Mouse (Mus musculus) urinary bladder, adult 18-20 months (tissue): ENCODE data around the gene Ascl5.

ENCODE experiments used
- DNase-seq, 2 experiments: peaks; one replicate each; pipeline ENCODE4 v3.0.0; 2022; ENCODE audit warnings: low spot score in 2 of 2, mixed read lengths in 2 of 2

The Ascl5 gene

DNA sequence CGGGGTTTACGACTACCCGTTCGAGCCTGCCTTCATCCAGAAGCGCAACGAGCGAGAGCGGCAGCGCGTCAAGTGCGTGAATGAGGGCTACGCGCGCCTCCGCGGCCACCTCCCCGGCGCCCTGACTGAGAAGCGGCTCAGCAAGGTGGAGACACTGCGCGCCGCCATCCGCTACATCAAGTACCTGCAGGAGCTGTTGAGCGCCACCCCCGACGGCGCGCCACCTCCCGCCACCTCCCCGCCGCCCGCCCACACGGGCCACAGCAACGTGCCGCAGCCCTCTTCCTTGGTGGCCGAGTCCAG is 360 bp downstream of the Ascl5 start:
- DNase-seq, result peak in 1 of 2 experiments; percentile 30

DNA sequence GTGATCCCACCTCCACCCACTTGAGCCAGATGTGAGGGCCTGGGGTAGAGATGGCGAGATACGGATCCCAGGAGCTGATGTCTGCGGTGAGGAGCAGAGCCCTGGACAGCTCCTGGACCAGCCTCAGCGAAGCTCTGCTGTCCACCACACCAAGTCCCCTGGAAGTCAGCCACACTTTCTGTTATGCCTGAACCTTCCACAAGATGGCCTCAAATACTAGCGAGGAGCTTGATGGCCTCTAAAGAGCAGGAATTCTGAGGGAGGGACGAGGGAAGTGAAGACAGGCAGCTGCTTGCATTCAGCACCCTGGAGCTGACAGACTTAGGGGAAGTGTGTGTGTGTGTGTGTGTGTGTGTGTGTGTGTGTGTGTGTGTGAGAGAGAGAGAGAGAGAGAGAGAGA is 861 bp downstream of the Ascl5 start:
- peak; percentile 27 to 52 for DNase-seq

DNA sequence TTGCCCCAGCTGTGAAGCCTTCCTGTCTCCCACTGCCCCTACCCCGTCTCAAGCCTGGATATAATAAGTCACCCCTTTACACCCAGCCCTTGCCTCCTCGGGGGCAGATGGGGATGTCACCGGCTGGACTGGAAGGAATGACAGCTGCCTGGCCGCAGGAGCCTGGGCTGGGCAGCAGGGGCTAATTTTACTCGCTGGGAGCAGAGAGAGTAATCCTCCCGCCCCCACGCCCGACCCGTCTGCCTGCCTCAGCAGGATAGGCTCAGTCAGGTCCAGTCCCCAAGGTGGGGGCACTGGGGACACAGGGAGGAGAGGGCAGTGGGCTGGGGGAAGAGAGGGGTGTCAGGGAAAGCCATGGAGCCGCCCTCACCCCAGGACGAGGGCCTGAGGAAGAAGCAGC is 1.9 kb downstream of the Ascl5 start, which contains the start of gene Cacna1s:
Gene Cacna1s, plus strand, starts transcription at position 204 of the 400 bp plus-strand sequence.
- no peak for DNase-seq

DNA sequence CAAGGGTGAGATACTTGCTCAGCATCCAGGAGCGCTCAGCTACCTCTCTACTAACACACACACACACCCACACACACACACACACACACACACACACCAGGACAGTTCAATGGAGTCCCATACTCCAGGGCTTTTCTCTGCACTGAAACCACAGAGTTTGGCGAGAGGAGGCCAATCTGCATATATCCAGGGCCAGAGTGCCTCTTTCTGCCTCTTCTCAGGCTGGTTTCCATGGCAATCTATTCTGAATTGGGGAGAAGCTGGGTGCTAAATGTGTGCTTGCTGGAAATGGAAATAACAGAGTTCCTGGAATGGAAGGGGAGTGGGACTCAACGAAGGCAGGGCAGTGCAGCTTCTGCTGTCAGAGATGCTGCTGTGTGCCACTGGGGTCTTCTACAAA is 5.2 kb downstream of the Ascl5 start:
- no peak for DNase-seq

DNA sequence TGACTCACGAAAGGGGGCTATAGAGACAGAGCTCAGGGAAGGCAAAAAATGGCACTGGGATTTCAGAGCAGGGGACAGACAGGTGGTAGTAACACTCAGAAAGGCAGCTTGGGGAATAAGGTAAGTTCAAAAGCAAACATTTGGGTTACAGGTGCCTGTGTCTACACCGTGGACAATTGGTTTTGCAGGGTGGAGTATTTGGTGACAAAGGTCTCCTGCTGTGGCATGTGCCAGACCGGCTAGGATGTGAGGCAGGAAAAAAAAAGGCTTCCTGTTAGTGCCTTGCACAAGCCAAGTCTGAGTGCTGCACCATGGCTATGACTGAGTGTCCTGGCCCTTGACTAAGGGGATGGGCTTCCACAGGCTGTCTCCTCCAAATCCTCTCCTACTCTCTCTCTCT is 8.0 kb downstream of the Ascl5 start:
- no peak for DNase-seq

DNA sequence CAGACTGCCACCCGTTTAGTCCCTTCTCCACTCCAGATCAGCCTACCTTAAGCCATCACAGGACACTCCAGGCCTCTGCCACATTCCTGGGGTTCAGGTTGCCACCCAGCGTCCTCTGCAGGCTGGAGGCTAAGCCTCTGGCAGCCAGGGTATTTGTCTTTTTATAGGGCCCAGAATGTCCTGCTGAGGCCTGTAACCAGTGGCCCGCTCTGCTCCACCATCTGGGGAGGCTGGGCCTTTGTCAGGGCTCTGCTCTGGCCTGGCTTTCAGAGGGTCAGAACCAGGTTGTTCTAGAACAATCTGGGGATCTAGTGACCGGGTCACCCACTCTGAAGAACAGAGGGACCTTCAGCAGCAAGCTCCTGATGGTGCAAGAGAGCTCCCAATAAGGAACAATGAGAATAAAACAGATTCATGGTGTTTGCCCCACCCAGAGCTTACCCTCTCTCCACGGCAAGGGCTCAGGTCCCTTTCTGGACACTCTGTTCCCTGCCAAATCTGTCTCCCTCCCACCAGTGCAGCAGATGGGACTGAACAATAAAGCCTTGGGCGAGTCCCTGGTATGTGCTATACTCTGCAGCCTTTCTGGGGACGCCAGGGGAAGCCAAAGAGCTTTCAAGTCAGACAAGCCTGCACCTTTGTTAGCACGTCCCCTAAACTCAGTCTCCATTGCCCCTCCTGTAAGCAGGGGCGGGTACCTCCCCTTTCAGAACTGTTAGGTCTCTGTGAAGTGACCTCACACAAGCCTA is 10.6 kb downstream of the Ascl5 start:
- peak in 1 of 2 experiments; percentile 44 for DNase-seq

DNA sequence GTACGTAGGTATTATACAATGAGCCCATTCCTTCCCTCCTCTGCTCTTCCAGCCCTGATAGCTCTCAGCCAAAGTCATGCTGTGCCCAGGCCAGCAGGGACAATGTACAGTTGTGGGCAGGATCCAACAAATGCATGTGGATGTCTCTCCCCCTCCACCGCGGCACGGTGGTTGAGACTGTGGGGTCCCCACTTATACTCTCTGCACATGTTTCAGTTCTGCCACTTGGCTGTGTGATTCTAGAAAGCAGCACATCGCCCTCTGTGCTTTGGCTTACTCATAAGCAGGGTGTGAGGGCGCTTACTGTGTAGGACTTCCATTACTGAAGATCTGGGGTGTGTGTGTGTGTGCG is 11.2 kb downstream of the Ascl5 start:
- no peak for DNase-seq

DNA sequence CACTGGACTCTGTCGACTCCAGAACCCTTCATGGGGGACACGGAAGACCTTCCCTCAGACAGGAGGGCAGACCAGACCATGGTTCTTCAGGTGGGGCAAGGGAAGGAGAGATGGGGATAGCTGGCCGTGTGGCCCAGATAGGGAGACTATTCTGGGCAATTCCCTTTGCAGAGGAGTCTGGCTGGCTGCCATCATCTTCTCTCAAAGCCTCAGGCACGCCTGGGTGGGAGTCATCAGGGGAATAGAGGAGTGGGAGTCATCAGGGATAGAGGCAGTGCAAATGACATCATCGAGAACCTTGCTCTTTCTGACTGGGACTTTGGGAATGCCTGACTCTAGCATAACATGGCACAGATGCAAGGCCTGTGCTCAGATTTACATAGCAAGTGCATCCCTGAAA is 13.4 kb downstream of the Ascl5 start:
- DNase-seq, result no peak

DNA sequence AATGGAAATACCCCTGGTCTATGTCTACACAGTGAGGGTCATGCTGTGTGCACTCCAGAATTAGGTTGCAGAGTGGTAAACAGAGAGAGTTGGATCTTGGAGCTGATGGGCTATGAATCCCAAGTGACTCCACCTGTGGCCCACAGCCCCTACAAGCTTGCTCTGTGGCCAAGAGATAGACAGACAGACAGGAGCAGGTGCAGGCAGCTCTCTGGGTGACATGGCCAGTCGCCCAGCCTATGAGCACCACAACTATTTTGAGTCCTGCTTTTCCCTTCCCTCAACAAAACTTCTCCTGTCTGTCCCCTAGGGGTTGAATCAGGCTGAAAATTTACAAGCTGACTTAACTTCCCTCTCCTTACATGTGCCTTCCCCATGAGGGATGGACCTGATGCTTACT is 16.0 kb downstream of the Ascl5 start:
- no peak for DNase-seq

DNA sequence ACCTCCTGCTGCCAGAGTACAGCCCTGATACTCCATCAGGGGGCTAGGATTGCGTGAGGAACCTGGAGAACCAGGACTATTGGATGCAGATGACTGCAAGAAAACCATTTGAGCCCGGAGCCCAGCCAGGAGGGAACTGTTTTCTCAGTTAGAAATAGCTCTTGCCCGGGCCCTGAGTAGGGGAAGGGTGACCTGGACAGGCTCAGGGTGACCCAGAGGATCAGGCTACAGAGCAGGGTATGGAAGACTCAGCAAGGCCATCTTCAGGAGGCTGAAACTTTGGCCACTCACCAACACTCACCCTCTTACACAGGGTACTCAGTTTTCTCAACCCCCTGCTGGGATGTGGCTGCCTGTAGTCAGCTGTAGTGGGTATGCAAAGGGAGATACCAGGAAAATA is 17.0 kb downstream of the Ascl5 start:
- no peak for DNase-seq

DNA sequence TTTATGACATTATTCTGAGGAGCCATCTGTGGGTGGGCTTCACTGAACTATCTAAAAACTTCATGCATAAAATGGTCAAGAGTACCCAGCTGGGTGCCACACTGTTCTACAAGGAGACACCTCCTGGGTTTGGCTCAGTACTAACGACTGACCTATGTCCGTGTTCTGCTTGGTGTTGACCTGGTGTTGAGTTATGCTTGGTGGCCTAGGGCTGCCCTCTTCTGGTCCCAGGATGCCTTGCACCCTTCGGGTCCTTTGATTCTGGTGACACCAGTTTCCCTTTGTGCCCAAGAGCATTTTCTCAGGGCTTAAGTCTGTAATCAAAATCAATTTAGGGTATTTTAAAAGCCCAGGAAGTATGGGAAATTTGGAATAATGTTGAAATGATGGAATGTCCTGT is 25.5 kb downstream of the Ascl5 start:
- peak; percentile 11 to 35 for DNase-seq

DNA sequence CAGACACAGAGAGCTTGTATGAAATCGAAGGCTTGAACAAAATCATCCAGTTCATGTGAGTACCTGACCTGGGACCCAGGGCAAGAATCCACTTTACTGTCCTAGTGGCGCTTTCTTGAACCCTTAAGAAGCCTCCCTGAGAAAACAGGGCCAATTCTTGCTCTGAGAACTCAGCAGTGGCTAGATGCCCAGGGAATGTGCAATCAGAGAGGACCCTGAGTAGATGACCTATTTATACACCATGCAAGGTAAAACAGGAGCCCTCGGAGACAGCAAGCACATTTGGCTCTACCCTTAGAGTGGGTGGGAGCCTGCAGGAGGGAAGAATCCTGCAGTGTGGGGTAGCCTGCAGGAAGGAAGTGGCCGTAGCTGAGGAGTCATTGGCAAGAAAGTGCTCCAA is 27.1 kb downstream of the Ascl5 start:
- DNase-seq, result no peak

DNA sequence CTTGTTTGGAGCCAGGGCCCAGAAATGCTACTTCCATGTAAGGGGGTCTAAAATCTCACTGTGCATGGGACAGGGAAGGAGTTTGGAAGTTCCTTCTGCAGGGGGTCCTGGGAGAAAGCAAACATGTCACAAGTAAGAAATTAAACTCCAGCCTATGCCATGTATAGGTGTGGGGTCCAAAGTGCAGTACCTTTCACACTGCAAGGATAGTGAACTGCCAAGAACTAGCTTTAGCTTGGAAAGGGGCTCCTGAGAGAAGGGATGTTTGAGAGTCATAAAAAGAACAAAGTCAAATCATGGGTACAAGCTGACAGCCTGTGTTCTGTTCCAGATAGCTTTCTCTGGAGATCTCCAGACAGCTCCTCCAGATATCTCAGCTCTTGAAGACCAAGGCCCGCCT is 30.6 kb downstream of the Ascl5 start:
- DNase-seq, result no peak

DNA sequence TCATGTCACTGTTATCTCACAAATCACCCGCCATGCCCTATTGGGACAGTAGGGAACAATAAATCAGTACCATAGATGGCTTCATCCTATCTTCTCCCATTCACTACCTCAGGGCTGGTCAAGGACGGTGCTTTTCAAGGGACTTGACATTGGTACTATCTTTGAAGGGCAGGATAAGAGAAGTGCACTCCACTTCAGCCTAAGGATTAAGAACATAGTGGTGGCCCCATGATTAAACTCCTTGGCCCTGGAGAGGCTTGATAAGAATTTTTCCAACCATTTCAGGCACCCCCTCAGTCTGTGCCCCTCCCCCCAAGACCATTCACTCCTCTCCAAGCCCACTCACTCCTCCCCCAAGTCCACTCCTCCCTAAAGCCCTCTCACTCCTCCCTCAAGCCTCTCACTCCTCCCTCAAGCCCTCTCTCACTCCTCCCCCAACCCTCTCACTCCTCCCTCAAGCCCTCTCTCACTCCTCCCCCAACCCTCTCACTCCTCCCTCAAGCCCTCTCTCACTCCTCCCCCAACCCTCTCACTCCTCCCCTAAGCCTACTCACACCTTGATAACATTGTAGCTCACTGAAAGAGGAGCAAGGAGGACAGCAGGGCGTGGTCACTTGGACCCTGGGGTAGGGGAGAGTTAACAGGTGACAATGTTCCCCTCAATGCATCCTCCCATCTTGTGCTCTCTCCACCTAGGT is 35.5 kb downstream of the Ascl5 start:
- no peak for DNase-seq

DNA sequence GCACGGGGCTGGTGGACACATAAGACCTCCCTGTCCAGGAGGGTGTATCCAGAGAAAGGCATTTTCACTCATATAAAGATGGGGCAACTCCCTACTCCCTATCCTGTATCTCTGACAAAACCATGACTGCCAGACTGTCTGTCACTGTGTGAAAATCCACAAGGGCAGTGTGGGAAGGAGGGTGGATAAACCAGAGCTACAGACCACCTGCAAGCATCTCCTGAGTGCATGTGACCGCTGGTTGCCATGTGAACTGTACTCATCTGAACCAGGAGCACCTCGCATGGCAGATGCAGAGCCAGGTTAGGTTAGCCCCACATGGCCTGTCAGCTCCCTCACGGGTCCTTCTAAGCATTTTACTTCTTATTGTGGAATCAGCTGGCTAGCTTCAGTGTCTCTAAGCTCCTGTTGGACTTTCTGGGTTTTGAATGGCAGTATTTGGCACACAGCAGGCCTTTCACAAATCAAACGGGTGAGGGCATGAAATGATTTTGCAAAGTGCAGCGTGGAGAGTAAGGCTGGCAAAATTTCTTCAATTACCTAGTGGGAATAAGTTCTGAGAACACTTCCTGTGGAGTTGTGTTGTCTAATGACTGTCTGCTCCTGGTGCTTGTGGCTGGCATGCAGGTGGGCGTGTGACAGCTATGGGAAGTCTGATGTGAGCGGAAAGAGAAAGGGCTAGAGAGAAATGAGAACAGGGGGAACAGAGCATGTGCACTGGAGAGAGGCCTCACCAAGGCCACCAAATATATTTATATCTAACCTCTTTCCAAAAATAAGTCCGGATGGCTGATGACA is 39.0 kb downstream of the Ascl5 start:
- no peak for DNase-seq

DNA sequence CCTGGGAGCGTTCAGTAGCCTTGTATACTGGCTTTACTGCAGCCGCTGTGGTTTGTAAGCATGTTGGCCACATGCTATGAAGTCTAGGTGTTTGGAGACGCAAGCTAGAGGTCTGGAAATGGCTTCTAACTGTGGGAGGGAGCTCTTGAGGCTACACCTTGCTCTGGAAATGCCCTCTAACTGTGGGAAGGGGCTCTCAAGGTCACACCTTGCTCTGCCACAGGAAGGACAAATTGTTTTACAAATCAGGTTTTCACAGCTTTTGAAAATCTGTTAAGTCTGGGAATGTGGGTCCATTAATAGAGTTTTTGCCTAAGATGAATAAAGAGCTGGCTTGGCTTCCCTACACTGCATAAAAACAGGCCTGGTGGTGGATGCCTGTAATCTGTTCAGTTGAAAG is 43.1 kb downstream of the Ascl5 start:
- DNase-seq, result no peak

DNA sequence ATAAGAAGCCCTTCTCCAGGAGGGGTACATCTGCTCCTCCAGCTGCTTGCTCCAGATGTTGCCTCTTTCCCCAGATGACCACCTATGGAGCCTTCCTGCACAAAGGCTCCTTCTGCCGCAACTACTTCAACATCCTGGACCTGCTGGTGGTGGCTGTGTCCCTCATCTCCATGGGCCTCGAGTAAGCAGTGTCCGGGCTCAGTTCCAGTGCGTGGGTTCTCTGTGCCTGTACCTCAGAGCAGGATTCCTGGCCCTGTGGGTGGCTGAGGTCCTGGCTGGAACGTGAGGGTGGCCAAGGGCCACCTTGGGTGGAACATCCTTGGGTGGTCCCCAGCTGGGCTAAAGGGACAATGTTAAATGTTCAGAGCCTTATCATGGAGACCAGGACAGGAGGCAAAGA is 44.2 kb downstream of the Ascl5 start:
- no peak for DNase-seq
